Mouse (Mus musculus) heart, embryonic 11.5 days (tissue): ENCODE results near the gene Gm13275. TPM values are rescaled to one million over a fixed set of nuclear protein-coding genes. Genes with fewer than 3 reads are reported as not detected.

ENCODE experiments used
- polyA plus RNA-seq: library from polyadenylated mRNA; unstranded; fragments of >200 nt; fragmentation: Nextera tagmentation; extraction: Ambion mirVana; gene quantifications from 2 replicates; pipeline ENCODE4 v1.2.1, GENCODE M21; 2014

Gm13275 gene
- polyA plus RNA-seq, 1 experiment from 2014 or later: 0.47 TPM

Other genes starting within 250 kb of the Gm13275 start
- not detected in 2 replicates for gene Ifna15, start 236.2 kb upstream of the Gm13275 start, polyA plus RNA-seq
- gene Ifna14, start 222.7 kb upstream of the Gm13275 start, polyA plus RNA-seq: not detected in 2 replicates
- not detected in 2 replicates for gene Ifna9, start 202.1 kb upstream of the Gm13275 start, polyA plus RNA-seq
- not detected in 2 replicates for gene Ifna12, start 191.1 kb upstream of the Gm13275 start, polyA plus RNA-seq
- gene C87499, start 160.1 kb upstream of the Gm13275 start, polyA plus RNA-seq: not detected in 2 replicates
- gene Ifna13, start 150.0 kb upstream of the Gm13275 start, polyA plus RNA-seq: not detected in 2 replicates
- gene Ifna16, start 117.6 kb upstream of the Gm13275 start, polyA plus RNA-seq: not detected in 2 replicates
- gene Ifna2, start 110.6 kb upstream of the Gm13275 start, polyA plus RNA-seq: not detected in 2 replicates
- not detected in 2 replicates for gene Ifnab, start 103.1 kb upstream of the Gm13275 start, polyA plus RNA-seq
- 0.63 and 0.87 TPM in 2 replicates for gene Gm26566, start 72.7 kb upstream of the Gm13275 start, polyA plus RNA-seq
- 99.9 and 113 TPM in 2 replicates for gene Klhl9, start 72.0 kb upstream of the Gm13275 start, polyA plus RNA-seq
- gene Gm13271, start 39.6 kb upstream of the Gm13275 start, polyA plus RNA-seq: not detected in 2 replicates
- 0.39 and 0.56 TPM in 2 replicates for gene Gm13283, start 34.4 kb upstream of the Gm13275 start, polyA plus RNA-seq
- 0.61 TPM in 1 of 2 replicates, not detected in the other for gene Gm13290, start 20.7 kb upstream of the Gm13275 start, polyA plus RNA-seq
- gene Gm13289, start 17.6 kb upstream of the Gm13275 start, polyA plus RNA-seq: not detected in 2 replicates
- not detected in 2 replicates for gene Gm13272, start 14.6 kb upstream of the Gm13275 start, polyA plus RNA-seq
- gene Ifnz, start 12.4 kb upstream of the Gm13275 start, polyA plus RNA-seq: not detected in 2 replicates
- not detected in 2 replicates for gene Gm13276, start 8.8 kb upstream of the Gm13275 start, polyA plus RNA-seq
- not detected in 2 replicates for gene Gm13277, start 5.9 kb upstream of the Gm13275 start, polyA plus RNA-seq
- gene Gm13278, start 2.9 kb upstream of the Gm13275 start, polyA plus RNA-seq: not detected in 2 replicates
- not detected in 2 replicates for gene Gm13279, start 2.9 kb downstream of the Gm13275 start, polyA plus RNA-seq
- 0.27 and 0.76 TPM in 2 replicates for gene Gm13285, start 5.2 kb downstream of the Gm13275 start, polyA plus RNA-seq
- not detected in 2 replicates for gene Gm13287, start 8.8 kb downstream of the Gm13275 start, polyA plus RNA-seq
- not detected in 2 replicates for gene Gm13288, start 11.0 kb downstream of the Gm13275 start, polyA plus RNA-seq
- gene Ifna7, start 21.7 kb downstream of the Gm13275 start, polyA plus RNA-seq: not detected in 2 replicates
- gene Ifna11, start 25.5 kb downstream of the Gm13275 start, polyA plus RNA-seq: not detected in 2 replicates
- not detected in 2 replicates for gene Ifna6, start 32.9 kb downstream of the Gm13275 start, polyA plus RNA-seq
- not detected in 2 replicates for gene Ifna5, start 41.0 kb downstream of the Gm13275 start, polyA plus RNA-seq
- gene Ifna4, start 47.4 kb downstream of the Gm13275 start, polyA plus RNA-seq: not detected in 2 replicates
- not detected in 2 replicates for gene Ifna1, start 55.6 kb downstream of the Gm13275 start, polyA plus RNA-seq
- not detected in 2 replicates for gene Ifne, start 85.7 kb downstream of the Gm13275 start, polyA plus RNA-seq